Mouse (Mus musculus) liver, postnatal 0 days (tissue): ENCODE measurements around the gene Lrp3.

Experiments used
- CTCF ChIP-seq: sonication (generic); IDR thresholded peaks from 2 replicates; pipeline ENCODE4 v1.5.1; 2016; ENCODE audit warnings: antibody characterized with exemption, low read depth
- EP300 ChIP-seq: IDR thresholded peaks from 2 replicates; pipeline ENCODE4 v1.6.1; 2016; ENCODE audit warnings: antibody characterized with exemption, low read depth, mild to moderate bottlenecking

- no peak for TF ChIP-seq EP300
- TF ChIP-seq CTCF, result no peak
Measured at GRCm38 (mm10) chr7:35150860-35151259, 64.4 kb downstream of the Lrp3 start.
